Mouse (Mus musculus): ENCODE measurements around the gene 1700092M07Rik. TPM values are rescaled to one million over a fixed set of nuclear protein-coding genes. Genes with fewer than 3 reads are reported as not detected.
"Not testable (repeated sequence)": the region's sequence is repeated elsewhere in the genome, so short reads cannot be mapped to it uniquely, and the experiment has no call there.

The 1700092M07Rik gene
- total RNA-seq, 2 experiments from 2014 or later = not detected

- no peak for DNase-seq
Observed at GRCm38 (mm10) chr19:8716767-8717475, 23.6 kb upstream of the 1700092M07Rik start.

- DNase-seq = peak; percentile 43
Observed at GRCm38 (mm10) chr19:8718357-8718756, 22.2 kb upstream of the 1700092M07Rik start.

- not testable (repeated sequence) for DNase-seq
Observed at GRCm38 (mm10) chr19:8719037-8719436, 21.5 kb upstream of the 1700092M07Rik start.

GRCm38 (mm10) chr19:8721378-8721777 is 19.1 kb upstream of the 1700092M07Rik start:
- no peak for DNase-seq

- no peak for DNase-seq
Observed at GRCm38 (mm10) chr19:8722021-8722420, 18.5 kb upstream of the 1700092M07Rik start.

- DNase-seq = no peak
Observed at GRCm38 (mm10) chr19:8722559-8722906, 18.0 kb upstream of the 1700092M07Rik start.

- peak; percentile 96 for DNase-seq
Observed at GRCm38 (mm10) chr19:8722907-8723573, 17.5 kb upstream of the 1700092M07Rik start, which contains the start of gene Slc3a2. Slc3a2 (minus strand) TSS chr19:8723369.

GRCm38 (mm10) chr19:8723574-8724346 is 16.8 kb upstream of the 1700092M07Rik start:
- DNase-seq = no peak

GRCm38 (mm10) chr19:8724392-8724791 is 16.1 kb upstream of the 1700092M07Rik start:
- no peak for DNase-seq

GRCm38 (mm10) chr19:8725081-8725613 is 15.4 kb upstream of the 1700092M07Rik start:
- DNase-seq = no peak

GRCm38 (mm10) chr19:8726609-8727390 is 13.7 kb upstream of the 1700092M07Rik start:
- no peak for DNase-seq

GRCm38 (mm10) chr19:8727495-8728114 is 12.9 kb upstream of the 1700092M07Rik start:
- no peak for DNase-seq

GRCm38 (mm10) chr19:8728335-8729099 is 12.0 kb upstream of the 1700092M07Rik start:
- DNase-seq = not testable (repeated sequence)

- DNase-seq = no peak
Observed at GRCm38 (mm10) chr19:8734334-8734733, 6.2 kb upstream of the 1700092M07Rik start.

- peak; percentile 87 for DNase-seq
Observed at GRCm38 (mm10) chr19:8735389-8736159, 4.9 kb upstream of the 1700092M07Rik start, which contains the start of gene Wdr74. Wdr74 (plus strand) TSS chr19:8735827.

- no peak for DNase-seq
Observed at GRCm38 (mm10) chr19:8736160-8736467, 4.4 kb upstream of the 1700092M07Rik start.

GRCm38 (mm10) chr19:8738911-8739310 is 1.6 kb upstream of the 1700092M07Rik start:
- DNase-seq = no peak

- DNase-seq = no peak
Observed at GRCm38 (mm10) chr19:8739646-8740045, 872 bp upstream of the 1700092M07Rik start.

GRCm38 (mm10) chr19:8741243-8741869 is 838 bp downstream of the 1700092M07Rik start, which contains the start of gene Stx5a:
Stx5a (plus strand) TSS chr19:8741413.
- peak; percentile 95 for DNase-seq
